Mouse (Mus musculus) lung, embryonic 16.5 days (tissue): ENCODE data around the gene Tmem102. TPM values are rescaled to one million over a fixed set of nuclear protein-coding genes. Genes with fewer than 3 reads are reported as not detected.

ENCODE experiments used
- ATAC-seq: fragments of 200-750 bp; cut with Nextera tagmentation; 2 replicates; pipeline ENCODE4 v1.8.0; 2017; ENCODE audit warnings: low read depth, mild to moderate bottlenecking, moderate library complexity
- H3K27ac ChIP-seq: fragments of 300-500 bp; sonication (generic); 2 replicates; pipeline ENCODE4 v1.5.1; 2014; ENCODE audit warnings: mild to moderate bottlenecking, control low read depth, low read length
- H3K27me3 ChIP-seq: fragments of 300-500 bp; sonication (generic); 2 replicates; pipeline ENCODE4 v1.6.1; 2014; ENCODE audit warnings: low read depth, low read length, mixed read lengths; ENCODE audit not compliant: control insufficient read depth, insufficient read depth
- H3K36me3 ChIP-seq: fragments of 300-500 bp; sonication (generic); 2 replicates; pipeline ENCODE4 v1.6.1; 2014; ENCODE audit warnings: low read length; ENCODE audit not compliant: control insufficient read depth, insufficient read depth
- H3K4me1 ChIP-seq: fragments of 300-500 bp; sonication (generic); replicated peaks from 2 replicates; pipeline ENCODE4 v1.6.1; 2014; ENCODE audit warnings: low read length, mixed read lengths; ENCODE audit not compliant: control insufficient read depth, insufficient read depth
- H3K4me2 ChIP-seq: fragments of 300-500 bp; sonication (generic); 2 replicates; pipeline ENCODE4 v1.6.1; 2014; ENCODE audit warnings: low read depth, low read length, control low read depth
- H3K4me3 ChIP-seq: fragments of 300-500 bp; sonication (generic); 2 replicates; pipeline ENCODE4 v1.5.1; 2014; ENCODE audit warnings: mild to moderate bottlenecking, low read length, control low read depth
- H3K9ac ChIP-seq: fragments of 300-500 bp; sonication (generic); 2 replicates; pipeline ENCODE4 v1.6.1; 2014; ENCODE audit warnings: low read length, control low read depth
- H3K9me3 ChIP-seq: fragments of 300-500 bp; sonication (generic); 2 replicates; pipeline ENCODE4 v1.6.1; 2016; ENCODE audit warnings: low read length; ENCODE audit not compliant: control insufficient read depth
- WGBS: fragments of 180-500 bp; shearing (Covaris S2); extraction: QIAGEN DNeasy Blood & Tissue Kit; methylation state at CpG from one replicate; pipeline ENCODE4 v1.1.7; 2014; 5-methylcytosine and 5-hydroxymethylcytosine counted together
- polyA plus RNA-seq: library from polyadenylated mRNA; unstranded; fragments of >200 nt; fragmentation: Nextera tagmentation; extraction: Ambion mirVana; gene quantifications from 2 replicates; pipeline ENCODE4 v1.2.1, GENCODE M21; 2015

Tmem102 gene
- polyA plus RNA-seq, 1 experiment from 2014 or later: 6.5 TPM

- Histone ChIP-seq H3K27me3 (no peaks in the 10 kb centered on the region), H3K9me3 (no peaks in the 10 kb centered on the region), H3K9ac (peak overlapping the region; percentile 98), H3K27ac (peak overlapping the region; percentile 95), H3K4me1 (peaks cover 13% of the 10 kb centered on the region), H3K4me2 (peak overlapping the region; percentile 75), H3K4me3 (peak overlapping the region; percentile 95), H3K36me3 (no peaks in the 10 kb centered on the region)
- no peak for ATAC-seq
- 49% methylated on average over 13 of the region's 13 CpGs for WGBS
Observed at GRCm38 (mm10) chr11:69766872-69767624, 38.4 kb downstream of the Tmem102 start.

GRCm38 (mm10) chr11:69766126-69766609 is 39.3 kb downstream of the Tmem102 start:
- ATAC-seq: peak; percentile 88
- Histone ChIP-seq H3K4me1 (peaks cover 13% of the 10 kb centered on the region), H3K27ac (peak overlapping the region; percentile 95), H3K4me3 (peak overlapping the region; percentile 95), H3K9ac (peak overlapping the region; percentile 98), H3K9me3 (no peaks in the 10 kb centered on the region), H3K36me3 (no peaks in the 10 kb centered on the region), H3K27me3 (no peaks in the 10 kb centered on the region), H3K4me2 (peak overlapping the region; percentile 75)
- 0% methylated on average over 35 of the region's 37 CpGs for WGBS

GRCm38 (mm10) chr11:69765221-69766125 is 40.0 kb downstream of the Tmem102 start, which contains the start of gene Zbtb4:
TSS of gene Zbtb4 (plus strand) at chr11:69765912.
- Histone ChIP-seq H3K4me3 (peak within 1 kb of the TSS; percentile 95), H3K4me1 (peaks cover 14% of the 10 kb centered on the region), H3K9me3 (no peaks in the 10 kb centered on the region), H3K36me3 (no peaks in the 10 kb centered on the region), H3K27ac (peak within 1 kb of the TSS; percentile 95), H3K9ac (peak within 1 kb of the TSS; percentile 98), H3K27me3 (no peaks in the 10 kb centered on the region), H3K4me2 (peak within 1 kb of the TSS; percentile 75)
- WGBS: 21% methylated on average over 28 of the region's 55 CpGs
- peak; percentile 75 for ATAC-seq

- peaks cover 25% of the 10 kb centered on the region for H3K4me1 ChIP-seq
- H3K9me3 ChIP-seq: no peaks in the 10 kb centered on the region
- no peak overlapping the region for H3K9ac ChIP-seq
- no peak overlapping the region for H3K27ac ChIP-seq
- no peak overlapping the region for H3K4me2 ChIP-seq
- H3K27me3 ChIP-seq: no peaks in the 10 kb centered on the region
- H3K4me3 ChIP-seq: no peak overlapping the region
- no peaks in the 10 kb centered on the region for H3K36me3 ChIP-seq
- 67% methylated on average over 7 of the region's 7 CpGs for WGBS
- no peak for ATAC-seq
Observed at GRCm38 (mm10) chr11:69763551-69763950, 41.9 kb downstream of the Tmem102 start.

GRCm38 (mm10) chr11:69761868-69762267 is 43.6 kb downstream of the Tmem102 start, which contains the start of gene Slc35g3:
TSS of gene Slc35g3 (minus strand) at chr11:69761968.
- H3K36me3 ChIP-seq: no peaks in the 10 kb centered on the region
- H3K27ac ChIP-seq: no peak within 1 kb of the TSS
- ATAC-seq: no peak
- no peak within 1 kb of the TSS for H3K9ac ChIP-seq
- no peak within 1 kb of the TSS for H3K4me3 ChIP-seq
- H3K9me3 ChIP-seq: no peaks in the 10 kb centered on the region
- no peak within 1 kb of the TSS for H3K4me2 ChIP-seq
- WGBS: 56% methylated on average over 1 of the region's 1 CpGs
- no peaks in the 10 kb centered on the region for H3K27me3 ChIP-seq
- H3K4me1 ChIP-seq: peaks cover 24% of the 10 kb centered on the region

GRCm38 (mm10) chr11:69760901-69761200 is 44.6 kb downstream of the Tmem102 start:
- no peaks in the 10 kb centered on the region for H3K27me3 ChIP-seq
- no peak for ATAC-seq
- H3K4me3 ChIP-seq: no peak overlapping the region
- no peak overlapping the region for H3K4me2 ChIP-seq
- H3K9me3 ChIP-seq: no peaks in the 10 kb centered on the region
- H3K27ac ChIP-seq: no peak overlapping the region
- WGBS: 90% methylated on average over 7 of the region's 7 CpGs
- no peaks in the 10 kb centered on the region for H3K36me3 ChIP-seq
- H3K9ac ChIP-seq: no peak overlapping the region
- peaks cover 27% of the 10 kb centered on the region for H3K4me1 ChIP-seq

GRCm38 (mm10) chr11:69760160-69760900 is 45.1 kb downstream of the Tmem102 start:
- no peak overlapping the region for H3K4me3 ChIP-seq

GRCm38 (mm10) chr11:69758971-69759721 is 46.3 kb downstream of the Tmem102 start:
- under 1% methylated on average over 37 of the region's 37 CpGs for WGBS

More at GRCm38 (mm10) chr11:69760160-69760900, 45.1 kb downstream of the Tmem102 start:
- H3K9ac ChIP-seq: peak overlapping the region; percentile 78
- H3K9me3 ChIP-seq: no peaks in the 10 kb centered on the region
- WGBS: 73% methylated on average over 14 of the region's 14 CpGs
- H3K4me2 ChIP-seq: peak overlapping the region; percentile 87
- peak overlapping the region; percentile 100 for H3K27ac ChIP-seq
- H3K36me3 ChIP-seq: no peaks in the 10 kb centered on the region
- peaks cover 29% of the 10 kb centered on the region for H3K4me1 ChIP-seq
- no peaks in the 10 kb centered on the region for H3K27me3 ChIP-seq
- no peak for ATAC-seq

More at GRCm38 (mm10) chr11:69758971-69759721, 46.3 kb downstream of the Tmem102 start:
- H3K4me2 ChIP-seq: peak overlapping the region; percentile 87
- peak overlapping the region; percentile 75 for H3K4me3 ChIP-seq
- H3K9me3 ChIP-seq: no peaks in the 10 kb centered on the region
- peak; percentile 91 for ATAC-seq
- H3K9ac ChIP-seq: peak overlapping the region; percentile 78
- peak overlapping the region; percentile 100 for H3K27ac ChIP-seq
- peaks cover 30% of the 10 kb centered on the region for H3K4me1 ChIP-seq
- H3K36me3 ChIP-seq: no peaks in the 10 kb centered on the region
- H3K27me3 ChIP-seq: no peaks in the 10 kb centered on the region
